Mouse (Mus musculus) kidney, adult 10 weeks (tissue): Measurements from ENCODE around the gene Apobec3. TPM values are rescaled to one million over a fixed set of nuclear protein-coding genes. Genes with fewer than 3 reads are reported as not detected.

Source experiments
- polyA plus RNA-seq: library from polyadenylated mRNA; stranded (reverse); fragments of 350-450 nt; fragmentation: Illumina TruSeq; extraction: RNeasy Lipid Tissue Mini Kit (QIAGEN cat#74804); gene quantifications from one replicate; pipeline ENCODE4 v1.2.3, GENCODE M21; 2014; ENCODE audit warnings: low read depth, low replicate concordance

Gene Apobec3
- 6.3 TPM for polyA plus RNA-seq

GRCm38 (mm10) chr15:79891436-79892212 is at the start of gene Apobec3:
TSS of gene Apobec3 (plus strand) at chr15:79891659.

Other genes with a start within 250 kb of the Apobec3 start
- 1.5 TPM for gene Fam227a, start 232.7 kb upstream of the Apobec3 start, polyA plus RNA-seq
- 2.2 TPM for gene Cby1, start 232.5 kb upstream of the Apobec3 start, polyA plus RNA-seq
- 247 TPM for gene Tomm22, start 220.8 kb upstream of the Apobec3 start, polyA plus RNA-seq
- gene Josd1, start 203.7 kb upstream of the Apobec3 start, polyA plus RNA-seq = 10.3 TPM
- gene Gtpbp1, start 200.8 kb upstream of the Apobec3 start, polyA plus RNA-seq = 0.73 TPM
- gene Sun2, start 149.1 kb upstream of the Apobec3 start, polyA plus RNA-seq = 2.7 TPM
- gene Dnal4, start 113.8 kb upstream of the Apobec3 start, polyA plus RNA-seq = 1.3 TPM
- gene Nptxr, start 86.9 kb upstream of the Apobec3 start, polyA plus RNA-seq = 0.16 TPM
- gene Npcd, start 57.4 kb upstream of the Apobec3 start, polyA plus RNA-seq = not detected
- gene Cbx6, start 57.0 kb upstream of the Apobec3 start, polyA plus RNA-seq = 3.4 TPM
- 1.8 TPM for gene Cbx7, start 79.5 kb downstream of the Apobec3 start, polyA plus RNA-seq
- 0.97 TPM for gene Pdgfb, start 123.3 kb downstream of the Apobec3 start, polyA plus RNA-seq
- gene Syngr1, start 199.7 kb downstream of the Apobec3 start, polyA plus RNA-seq = 1.6 TPM
- gene Rpl3, start 200.2 kb downstream of the Apobec3 start, polyA plus RNA-seq = 134 TPM
- gene Tab1, start 241.5 kb downstream of the Apobec3 start, polyA plus RNA-seq = 0.24 TPM